Mouse (Mus musculus) megakaryocyte, adult 5-6 weeks (primary cell): ENCODE measurements around the gene Naa40. TPM values are rescaled to one million over a fixed set of nuclear protein-coding genes. Genes with fewer than 3 reads are reported as not detected.
A peak's percentile ranks its signal among the peaks of the same experiment; 100 is the strongest.

Source experiments
- ATAC-seq: 2 replicates; pipeline ENCODE4 v1.8.0; 2016; ENCODE audit warnings: mild to moderate bottlenecking, inconsistent platforms; ENCODE audit not compliant: poor library complexity, severe bottlenecking
- total RNA-seq, 2 experiments: library from RNA; stranded (forward) in 1 of 2; stranded (reverse) in 1 of 2; fragments of 153-499, 151-499 nt in 1 of 2; fragments of 221-1000, 200-1000 nt in 1 of 2; gene quantifications; 2 replicates each; pipeline versions ENCODE4 v1.2.3 to v1.2.4; 2015 to 2017

Naa40 gene
- total RNA-seq, 2 experiments from 2014 or later = 31.9 TPM

- peak; percentile 97 for ATAC-seq
Measured at GRCm38 (mm10) chr19:7217162-7217925, 23.6 kb downstream of the Naa40 start, which contains the start of gene Cox8a. Gene Cox8a (minus strand): TSS chr19:7217616.

- no peak for ATAC-seq
Measured at GRCm38 (mm10) chr19:7214484-7214883, 26.5 kb downstream of the Naa40 start.

DNA sequence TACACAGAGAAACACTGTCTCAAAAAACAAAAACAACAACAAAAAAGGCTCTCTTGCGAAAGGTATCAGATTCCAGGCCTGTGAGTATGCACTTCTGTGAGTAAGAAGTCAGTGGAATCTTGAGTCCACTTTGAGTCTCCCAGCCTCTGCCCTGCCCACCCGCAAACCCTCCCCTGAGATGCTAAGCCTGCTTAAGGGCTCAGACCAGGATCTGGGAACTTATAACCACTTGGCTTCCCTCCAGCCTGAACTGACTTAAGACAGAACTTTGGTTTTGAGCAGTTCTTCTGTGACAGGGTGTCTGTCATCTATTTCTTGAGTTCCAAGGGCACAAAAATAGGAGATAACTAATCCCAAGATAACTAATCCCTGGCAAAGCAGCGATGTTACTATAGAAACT is 28.0 kb downstream of the Naa40 start:
- ATAC-seq = no peak

GRCm38 (mm10) chr19:7212216-7212615 is 28.8 kb downstream of the Naa40 start:
- ATAC-seq = no peak

DNA sequence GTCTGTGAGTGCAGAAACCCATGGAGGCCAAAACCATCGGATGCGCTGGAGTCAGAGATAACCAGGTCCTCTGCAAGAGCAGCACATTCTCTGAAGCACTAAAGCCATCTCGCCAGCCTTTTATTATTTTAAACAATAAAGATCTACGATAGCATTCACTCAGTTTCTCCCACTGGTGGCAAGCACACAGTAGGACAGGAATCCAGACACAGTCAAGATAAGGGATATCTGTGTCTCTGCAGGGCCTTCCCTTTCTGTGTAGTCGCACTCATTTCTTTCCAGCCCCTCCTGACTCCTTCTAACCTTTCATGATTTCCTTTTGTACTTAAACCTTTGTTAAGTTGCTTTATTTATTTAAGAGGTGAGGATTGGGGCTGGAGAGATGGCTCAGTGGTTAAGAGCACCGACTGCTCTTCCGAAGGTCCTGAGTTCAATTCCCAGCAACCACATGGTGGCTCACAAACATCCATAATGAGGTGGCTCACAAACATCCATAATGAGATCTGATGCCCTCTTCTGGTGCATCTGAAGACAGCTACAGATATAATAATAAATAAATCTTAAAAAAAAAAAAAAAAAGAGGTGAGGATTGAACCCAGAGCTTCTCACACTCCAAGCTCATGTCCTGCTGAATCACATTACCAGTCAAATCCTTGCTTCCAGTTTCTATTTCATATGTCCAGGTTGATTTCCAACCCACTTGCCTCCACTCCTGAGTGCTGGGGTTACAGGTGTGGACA is 30.9 kb downstream of the Naa40 start:
- no peak for ATAC-seq

GRCm38 (mm10) chr19:7205753-7206736 is 34.9 kb downstream of the Naa40 start, which contains the start of gene Otub1:
Gene Otub1 (minus strand): TSS chr19:7206316.
- ATAC-seq = peak; percentile 96

DNA sequence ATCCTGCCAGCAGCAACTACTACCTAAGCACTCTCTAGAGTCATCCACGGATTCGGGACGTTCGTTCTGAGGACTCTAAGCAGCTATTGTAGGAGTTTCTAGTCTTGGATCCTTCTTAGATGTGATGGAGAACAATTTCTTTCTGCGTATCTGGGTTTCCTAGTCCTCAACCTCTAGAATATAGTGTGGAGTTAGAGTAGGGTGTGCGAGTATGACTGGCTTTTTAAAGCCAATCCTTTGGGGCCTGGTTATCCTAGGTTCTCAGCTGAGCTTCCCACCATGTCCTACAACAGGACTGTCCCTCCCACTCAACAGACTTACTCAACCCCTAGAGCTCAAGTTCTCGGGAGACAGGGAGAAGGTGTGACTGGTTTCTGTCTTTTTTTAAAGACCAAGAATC is 35.7 kb downstream of the Naa40 start:
- no peak for ATAC-seq

DNA sequence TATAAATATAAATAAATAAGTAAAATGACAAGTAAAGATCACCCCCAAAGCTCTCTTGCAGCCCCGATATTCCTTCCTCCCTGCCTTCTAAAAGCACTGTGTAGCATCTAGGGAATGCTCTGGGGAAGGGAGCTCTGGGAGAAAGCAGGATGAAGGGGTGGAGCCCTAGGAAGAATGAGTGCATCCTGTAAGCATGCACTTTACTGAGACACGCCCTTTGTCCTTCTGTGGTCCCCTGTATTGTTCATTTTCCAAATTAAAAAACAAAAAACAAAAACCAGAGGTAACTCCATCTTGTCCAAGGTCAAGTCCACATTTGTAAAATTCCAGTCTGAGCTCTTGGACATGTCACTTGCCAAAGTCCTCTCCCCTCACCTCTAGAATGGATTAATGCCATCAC is 36.1 kb downstream of the Naa40 start:
- ATAC-seq = no peak

DNA sequence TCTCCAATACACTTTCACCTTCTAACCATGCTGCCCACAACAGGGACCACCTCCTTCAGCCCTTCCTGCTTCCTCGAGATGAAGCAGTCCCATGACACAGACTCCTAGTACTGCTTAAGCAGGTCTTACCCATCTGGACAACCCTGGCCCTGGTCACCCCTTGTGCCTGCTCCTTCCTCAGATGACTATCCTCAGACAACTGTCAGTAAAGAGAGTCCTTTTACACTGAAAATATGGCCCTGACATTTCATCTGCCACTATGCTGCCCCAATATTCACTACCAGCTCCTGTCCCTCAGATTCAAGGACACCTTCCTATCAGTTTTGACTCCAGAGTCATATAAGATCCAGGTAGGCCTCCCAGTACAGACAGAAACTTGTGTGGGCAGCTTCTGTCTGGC is 40.6 kb downstream of the Naa40 start:
- ATAC-seq = no peak

DNA sequence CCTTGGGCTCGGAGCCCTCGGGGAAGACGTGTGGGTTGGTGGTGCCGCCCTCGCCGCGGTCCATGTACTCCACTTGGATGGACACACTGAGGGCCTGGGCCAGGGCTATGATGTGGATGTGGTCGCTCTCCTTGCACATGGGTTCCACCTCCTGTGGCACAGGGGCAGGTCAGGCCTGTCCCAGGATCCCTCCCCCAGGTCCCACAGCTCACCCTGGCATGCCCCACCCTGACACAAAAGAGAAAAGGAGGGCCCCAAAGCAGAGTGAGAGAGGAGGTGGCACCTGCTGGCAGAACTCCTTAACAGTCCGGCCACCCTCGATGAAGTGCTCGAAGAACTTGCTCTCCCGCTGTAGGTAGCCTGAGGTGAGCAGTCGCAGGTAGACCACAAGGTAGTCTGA is 41.9 kb downstream of the Naa40 start:
- ATAC-seq = no peak

DNA sequence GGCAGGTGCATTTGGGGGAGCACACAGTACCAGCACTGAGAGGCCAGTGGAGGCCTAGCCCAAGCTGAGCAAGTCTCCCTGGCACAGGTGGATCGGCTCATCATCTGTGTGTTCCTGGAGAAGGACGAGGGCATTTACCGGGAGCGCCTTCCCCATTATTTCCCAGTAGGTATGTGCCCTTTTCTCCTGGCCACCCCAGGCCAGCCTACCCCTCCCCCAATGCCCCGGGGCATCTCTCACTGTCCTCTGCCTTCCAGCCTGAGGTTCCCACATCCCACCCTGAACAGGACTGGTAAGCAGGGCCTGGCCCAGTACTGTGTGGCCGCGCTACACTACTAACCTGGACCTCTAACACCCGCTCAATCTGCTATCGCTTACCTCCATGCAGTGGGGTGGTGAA is 43.5 kb downstream of the Naa40 start:
- ATAC-seq = no peak

GRCm38 (mm10) chr19:7196741-7197270 is 44.2 kb downstream of the Naa40 start:
- no peak for ATAC-seq

GRCm38 (mm10) chr19:7195900-7196728 is 44.9 kb downstream of the Naa40 start:
- peak; percentile 69 for ATAC-seq

DNA sequence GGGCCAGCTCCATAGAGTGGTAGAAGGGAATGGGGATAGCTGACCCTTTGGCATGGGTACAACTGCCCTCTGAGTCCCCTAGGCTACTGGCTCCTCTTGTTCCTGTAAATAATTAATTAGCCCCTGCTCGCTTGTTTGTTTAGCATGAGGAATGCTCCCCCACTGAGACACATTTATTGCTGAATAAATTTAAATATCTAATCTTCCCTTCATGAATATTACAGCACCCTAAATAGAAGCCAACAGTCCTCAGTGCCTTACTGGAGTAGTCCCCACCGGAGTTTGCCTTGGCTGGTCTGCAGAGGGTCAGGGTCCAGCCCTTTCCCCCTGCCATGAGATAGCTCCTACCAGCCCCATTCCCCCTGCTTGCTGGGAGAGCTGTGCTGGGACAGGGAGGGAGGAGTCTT is 48.4 kb downstream of the Naa40 start:
- ATAC-seq = no peak

GRCm38 (mm10) chr19:7191639-7192038 is 49.3 kb downstream of the Naa40 start:
- ATAC-seq = no peak

GRCm38 (mm10) chr19:7190986-7191385 is 50.0 kb downstream of the Naa40 start:
- ATAC-seq = no peak

- ATAC-seq = no peak
Measured at GRCm38 (mm10) chr19:7189026-7189425, 52.0 kb downstream of the Naa40 start.

DNA sequence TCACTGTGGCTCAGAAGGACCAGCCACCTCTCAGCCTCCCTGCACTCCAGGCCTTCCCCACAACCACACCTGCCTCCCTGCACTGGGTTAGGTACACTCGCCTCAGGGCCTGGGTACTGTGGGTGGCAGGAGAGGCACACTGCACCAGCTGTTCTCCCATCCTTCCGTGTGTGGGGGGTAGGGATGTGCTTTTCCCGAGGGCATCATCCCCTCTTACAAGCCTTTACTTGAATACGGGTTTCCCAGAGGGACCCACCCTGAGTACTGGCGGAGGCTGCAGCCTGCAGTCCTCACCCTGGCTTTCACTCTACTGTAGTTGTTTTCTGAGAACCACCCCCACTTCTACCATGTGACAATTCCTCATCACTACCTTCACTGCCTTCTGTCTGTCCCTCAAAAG is 53.8 kb downstream of the Naa40 start:
- no peak for ATAC-seq

- no peak for ATAC-seq
Measured at GRCm38 (mm10) chr19:7185715-7186291, 55.2 kb downstream of the Naa40 start.
